Mouse (Mus musculus): ENCODE data around the gene Dcn. TPM values are rescaled to one million over a fixed set of nuclear protein-coding genes. Genes with fewer than 3 reads are reported as not detected.
A peak's percentile ranks its signal among the peaks of the same experiment; 100 is the strongest.

The Dcn gene
- polyA plus RNA-seq, 1 experiment from 2014 or later, result 4.0 TPM

DNA sequence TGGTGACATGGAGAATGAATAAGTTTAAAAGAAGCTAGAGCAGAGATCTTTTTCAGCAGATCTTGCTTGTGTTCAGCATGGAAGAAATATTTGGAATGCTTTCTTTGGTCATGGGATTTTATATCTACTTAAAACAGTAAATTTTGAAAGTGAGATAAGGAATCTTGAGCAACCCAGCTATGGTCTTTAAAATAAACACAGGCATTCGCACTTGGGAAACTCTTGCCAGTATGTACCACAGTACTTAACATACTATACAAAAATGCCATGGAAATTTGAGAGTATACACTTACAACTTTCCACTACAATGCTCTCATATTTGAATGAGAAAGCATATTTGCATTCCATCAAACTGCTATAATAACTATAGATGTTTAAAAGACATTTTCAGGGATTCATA, 68.3 kb downstream of the Dcn start:
- DNase-seq (ENCODE audit: low read depth, low spot score) (no peak), ATAC-seq (no peak)
- ChIA-PET POLR2A (no interaction called here), CTCF (no interaction called here)
- in situ Hi-C loops (cut with MboI; ENCODE audit: low pct_unique_long_range_greater_than_20kb), result no loop called here
- TF ChIP-seq CTCF (IDR thresholded peaks at IDR 0.05), result no peak
- no peaks in the 10 kb centered on the region for H3K27me3 ChIP-seq

GRCm38 (mm10) chr10:97564957-97565856, 85.8 kb downstream of the Dcn start, which contains the start of gene Lum:
Gene Lum (plus strand): TSS chr10:97565128.
- DNase-seq (ENCODE audit: low read depth, low spot score) (no peak), ATAC-seq (no peak)
- in situ Hi-C loops (cut with MboI; ENCODE audit: low pct_unique_long_range_greater_than_20kb), result no loop called here
- POLR2A ChIA-PET, result no interaction called here
- no peaks in the 10 kb centered on the region for H3K27me3 ChIP-seq
- CTCF ChIA-PET, result no interaction called here
- no peak for TF ChIP-seq CTCF (IDR thresholded peaks at IDR 0.05)

DNA sequence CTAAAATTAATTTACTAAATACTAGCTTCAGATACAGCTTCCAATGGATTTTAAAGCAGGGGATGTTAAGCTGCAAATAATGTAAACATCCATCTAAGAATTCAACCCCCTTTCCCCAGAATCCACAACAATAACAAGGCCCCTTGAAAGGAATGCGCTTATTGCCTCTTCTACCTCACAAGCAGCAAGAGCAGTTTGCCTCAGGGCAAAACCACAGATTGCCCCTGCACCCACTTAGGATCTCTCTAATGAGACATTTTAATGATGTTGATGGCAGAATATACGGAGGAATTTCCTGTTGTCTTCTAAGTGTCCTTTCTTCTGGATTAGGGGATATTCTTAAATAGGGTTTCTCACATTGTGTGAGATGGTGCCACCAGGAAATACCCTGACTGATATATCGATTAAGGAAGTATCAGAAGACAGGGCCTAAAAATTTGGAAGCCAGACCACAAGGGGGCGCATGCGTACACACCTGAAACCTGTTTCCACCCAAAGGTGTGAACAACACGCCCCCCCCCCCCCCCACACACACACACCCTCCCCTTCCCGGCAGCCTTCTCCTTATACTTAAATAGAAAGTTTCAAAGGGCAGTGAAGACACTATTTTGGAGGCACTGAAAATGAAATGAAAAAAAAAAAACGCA, 88.2 kb downstream of the Dcn start:
- peak; percentile 33 for TF ChIP-seq CTCF (IDR thresholded peaks at IDR 0.05)
- CTCF ChIA-PET, result interaction anchor here (1.2 kb wide), 1 partner anchor 191 kb away, joined by 3 read pairs; no protein-coding TSS in a partner anchor
- no peaks in the 10 kb centered on the region for H3K27me3 ChIP-seq
- POLR2A ChIA-PET, result no interaction called here
- in situ Hi-C loops (cut with MboI; ENCODE audit: low pct_unique_long_range_greater_than_20kb), result no loop called here
- no peak for ATAC-seq
- no peak for DNase-seq (ENCODE audit: low read depth, low spot score)

Other genes starting within 250 kb of the Dcn start
- gene Lum, start 85.5 kb downstream of the Dcn start, polyA plus RNA-seq (2021), result not detected
- gene Kera, start 127.3 kb downstream of the Dcn start, polyA plus RNA-seq (2021), result not detected
- gene Epyc, start 164.5 kb downstream of the Dcn start, polyA plus RNA-seq (2021), result not detected
- gene Ccer1, start 213.4 kb downstream of the Dcn start, polyA plus RNA-seq (2021), result not detected
- not detected for gene C030005K15Rik, start 247.1 kb downstream of the Dcn start, polyA plus RNA-seq (2021)

Measured in Patski (cell line).